Mouse (Mus musculus) E14TG2a.4 (cell line): Measurements from ENCODE around the gene Bcas3.

Source experiments
- CTCF ChIP-seq: conservative IDR thresholded peaks from 2 replicates; pipeline ENCODE4 v1.5.1; 2014; ENCODE audit warnings: low read length
- NANOG ChIP-seq: IDR thresholded peaks from 2 replicates; pipeline ENCODE4 v1.6.1; 2014; ENCODE audit warnings: borderline replicate concordance, low read length, mixed read lengths

DNA sequence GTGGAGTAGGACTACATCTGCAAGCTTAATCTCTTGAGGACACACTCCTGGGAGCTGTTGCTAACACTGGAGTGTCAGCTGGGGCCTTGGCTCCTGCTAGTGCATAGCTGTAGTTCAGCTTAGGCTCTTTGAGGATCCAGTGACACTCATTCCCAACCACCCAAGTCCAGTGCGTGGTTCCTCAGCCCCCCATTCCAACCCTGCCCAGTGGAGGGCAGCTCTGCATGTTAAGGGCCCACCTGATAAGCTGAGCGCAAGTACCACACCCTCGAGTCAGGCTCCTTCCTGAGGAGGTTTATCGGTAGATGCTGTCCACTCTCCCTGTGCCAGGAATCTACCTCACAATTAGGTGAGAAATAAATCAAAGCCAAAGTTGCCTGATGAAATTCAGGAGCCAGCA lies 446.5 kb downstream of the Bcas3 start:
- TF ChIP-seq CTCF (no peak), NANOG (no peak)
